Mouse (Mus musculus) midbrain, embryonic 16.5 days (tissue): ENCODE data around the gene Lrrc75b. TPM values are rescaled to one million over a fixed set of nuclear protein-coding genes. Genes with fewer than 3 reads are reported as not detected.
"Not testable (repeated sequence)": the region's sequence is repeated elsewhere in the genome, so short reads cannot be mapped to it uniquely, and the experiment has no call there.

Experiments used
- ATAC-seq: fragments of 200-750 bp; cut with Nextera tagmentation; 2 replicates; pipeline ENCODE4 v1.8.0; 2017; ENCODE audit warnings: moderate TSS enrichment
- H3K27ac ChIP-seq: fragments of 300-500 bp; sonication (generic); 2 replicates; pipeline ENCODE4 v1.5.1; 2014; ENCODE audit warnings: mild to moderate bottlenecking, low read length, mixed read lengths
- H3K27me3 ChIP-seq: fragments of 300-500 bp; sonication (generic); 2 replicates; pipeline ENCODE4 v1.6.1; 2014; ENCODE audit warnings: low read depth, low read length, mixed read lengths; ENCODE audit not compliant: control insufficient read depth, insufficient read depth
- H3K36me3 ChIP-seq: fragments of 300-500 bp; sonication (generic); 2 replicates; pipeline ENCODE4 v1.6.1; 2014; ENCODE audit warnings: mild to moderate bottlenecking, low read length, moderate library complexity, mixed read lengths; ENCODE audit not compliant: control insufficient read depth, insufficient read depth
- H3K4me1 ChIP-seq: fragments of 300-500 bp; sonication (generic); 2 replicates; pipeline ENCODE4 v1.6.1; 2014; ENCODE audit warnings: mild to moderate bottlenecking, low read length, mixed read lengths; ENCODE audit not compliant: control insufficient read depth, insufficient read depth
- H3K4me2 ChIP-seq: fragments of 300-500 bp; sonication (generic); 2 replicates; pipeline ENCODE4 v1.6.1; 2014; ENCODE audit warnings: mild to moderate bottlenecking, low read length, mixed read lengths
- H3K4me3 ChIP-seq: fragments of 300-500 bp; sonication (generic); 2 replicates; pipeline ENCODE4 v1.5.1; 2014; ENCODE audit warnings: low read depth, mild to moderate bottlenecking, low read length, moderate library complexity, mixed read lengths
- H3K9ac ChIP-seq: fragments of 300-500 bp; sonication (generic); 2 replicates; pipeline ENCODE4 v1.6.1; 2014; ENCODE audit warnings: low read depth, low read length, mixed read lengths
- H3K9me3 ChIP-seq: fragments of 300-500 bp; sonication (generic); replicated peaks from 2 replicates; pipeline ENCODE4 v1.6.1; 2014; ENCODE audit warnings: mild to moderate bottlenecking, low read length, mixed read lengths; ENCODE audit not compliant: control insufficient read depth, poor library complexity, severe bottlenecking
- WGBS: fragments of 180-500 bp; shearing (Covaris S2); extraction: QIAGEN DNeasy Blood & Tissue Kit; methylation state at CpG from one replicate; pipeline ENCODE4 v1.1.7; 2014; 5-methylcytosine and 5-hydroxymethylcytosine counted together
- polyA plus RNA-seq: library from polyadenylated mRNA; unstranded; fragments of >200 nt; fragmentation: Nextera tagmentation; extraction: Ambion mirVana; gene quantifications from 2 replicates; pipeline ENCODE4 v1.2.1, GENCODE M21; 2015

Lrrc75b gene
- polyA plus RNA-seq, 1 experiment from 2014 or later, result 44.7 TPM

DNA sequence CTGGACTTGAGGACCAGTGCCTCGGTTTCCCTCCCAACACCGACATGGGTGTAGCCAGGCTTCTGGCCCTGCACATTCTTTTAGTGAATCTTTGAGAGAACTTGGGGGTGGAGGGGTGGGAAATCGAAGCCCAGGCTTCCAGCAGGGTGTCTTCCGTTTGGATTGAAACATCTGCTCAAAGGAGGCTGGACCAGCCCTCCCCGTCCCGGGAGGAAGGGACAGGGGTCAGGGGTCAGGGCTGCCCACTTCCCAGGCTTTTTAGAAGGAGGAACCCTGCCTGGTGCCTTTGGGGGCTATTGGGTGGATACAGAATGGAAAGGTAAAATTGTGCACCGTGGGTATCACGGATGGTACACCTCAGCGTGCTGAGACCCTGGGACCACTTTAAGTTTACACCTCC lies 11.8 kb upstream of the Lrrc75b start:
- Histone ChIP-seq H3K9ac (no peak overlapping the region), H3K27me3 (no peaks in the 10 kb centered on the region), H3K9me3 (no peaks in the 10 kb centered on the region), H3K4me2 (no peak overlapping the region), H3K4me3 (no peak overlapping the region), H3K27ac (no peak overlapping the region), H3K36me3 (no peaks in the 10 kb centered on the region), H3K4me1 (no peaks in the 10 kb centered on the region)
- 44% methylated on average over 9 of the region's 9 CpGs for WGBS
- no peak for ATAC-seq

DNA sequence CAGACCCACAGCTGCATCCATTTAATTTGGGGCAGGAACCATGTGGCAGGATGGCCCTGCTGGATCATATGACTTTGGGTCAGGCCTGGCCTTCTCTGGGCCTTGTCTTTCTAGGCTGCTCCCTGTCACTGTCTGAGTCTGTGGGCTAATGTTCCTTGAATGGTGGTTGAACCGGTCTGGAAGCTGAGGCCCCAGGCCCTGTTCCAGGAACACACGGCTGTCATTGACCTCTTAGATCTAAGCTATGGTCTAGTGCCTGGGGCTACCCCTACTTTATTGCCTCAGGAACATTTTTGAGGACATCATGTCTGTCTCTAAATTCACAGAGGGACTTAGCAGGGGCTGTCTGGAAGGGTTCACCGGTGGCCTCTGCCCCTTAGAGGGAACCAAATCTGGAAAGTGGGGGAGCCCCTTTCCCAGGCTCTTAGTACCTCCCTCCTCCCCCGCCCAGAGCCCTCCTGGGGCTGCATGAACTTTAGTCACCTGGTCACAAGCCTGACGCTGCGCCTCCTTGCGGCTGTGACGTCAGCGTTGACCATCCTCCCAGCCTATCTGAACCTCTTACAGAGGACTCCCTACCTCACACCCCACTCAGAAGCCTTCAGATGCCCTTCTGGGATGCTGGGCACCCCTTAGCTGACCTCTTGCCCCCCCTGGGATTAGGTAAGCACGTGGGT lies 11.0 kb upstream of the Lrrc75b start:
- Histone ChIP-seq H3K4me1 (no peaks in the 10 kb centered on the region), H3K27ac (no peak overlapping the region), H3K4me3 (no peak overlapping the region), H3K27me3 (no peaks in the 10 kb centered on the region), H3K9ac (no peak overlapping the region), H3K36me3 (no peaks in the 10 kb centered on the region), H3K4me2 (no peak overlapping the region), H3K9me3 (no peaks in the 10 kb centered on the region)
- ATAC-seq, result no peak
- 31% methylated on average over 10 of the region's 10 CpGs for WGBS

DNA sequence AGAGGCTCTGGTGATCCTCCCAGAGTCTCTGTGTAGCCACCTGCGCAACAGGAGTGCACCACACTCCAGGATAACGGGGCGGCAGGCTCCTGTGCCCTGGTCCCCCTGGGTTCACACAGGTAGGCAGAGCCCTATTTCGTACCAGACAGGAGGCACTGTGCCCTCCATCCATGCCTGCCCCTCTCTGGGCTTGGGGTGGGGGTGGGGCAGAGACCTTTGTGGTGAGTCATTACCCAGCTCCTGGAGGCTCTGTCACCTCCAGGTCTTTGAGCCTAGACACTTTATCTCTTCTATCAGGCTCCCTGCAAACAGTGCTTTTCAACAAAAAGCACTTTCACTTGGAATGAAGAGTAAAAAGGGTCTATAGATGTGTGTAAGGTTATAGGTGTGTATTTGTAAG lies 8.7 kb upstream of the Lrrc75b start:
- H3K4me3 ChIP-seq, result no peak overlapping the region
- 17% methylated on average over 4 of the region's 4 CpGs for WGBS
- H3K9ac ChIP-seq, result no peak overlapping the region
- H3K27ac ChIP-seq, result no peak overlapping the region
- no peaks in the 10 kb centered on the region for H3K9me3 ChIP-seq
- ATAC-seq, result no peak
- H3K4me1 ChIP-seq, result no peaks in the 10 kb centered on the region
- no peaks in the 10 kb centered on the region for H3K36me3 ChIP-seq
- H3K4me2 ChIP-seq, result no peak overlapping the region
- H3K27me3 ChIP-seq, result no peaks in the 10 kb centered on the region

DNA sequence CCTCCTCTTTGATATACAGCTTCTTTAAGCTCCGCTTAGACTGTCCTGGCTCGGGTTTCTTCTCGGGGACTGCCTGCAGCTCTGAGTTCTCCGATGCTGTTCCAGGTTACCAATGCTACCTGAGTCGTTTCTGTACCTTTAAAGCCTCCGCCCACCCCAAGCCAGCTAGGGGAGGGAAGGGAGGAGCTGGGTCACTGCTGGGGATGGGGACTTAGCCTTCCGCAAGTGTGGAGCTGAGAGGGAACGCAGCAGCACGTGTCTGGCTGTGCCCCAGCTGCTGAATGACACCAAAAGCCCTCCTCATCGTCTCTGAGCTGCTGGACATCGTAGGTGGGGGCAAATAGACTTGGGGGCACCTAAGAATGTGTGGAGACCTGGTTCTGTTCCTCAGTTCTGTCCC lies 8.3 kb upstream of the Lrrc75b start:
- H3K9ac ChIP-seq, result no peak overlapping the region
- H3K36me3 ChIP-seq, result no peaks in the 10 kb centered on the region
- no peak overlapping the region for H3K4me2 ChIP-seq
- H3K4me1 ChIP-seq, result no peaks in the 10 kb centered on the region
- no peaks in the 10 kb centered on the region for H3K27me3 ChIP-seq
- H3K4me3 ChIP-seq, result no peak overlapping the region
- WGBS, result 7% methylated on average over 11 of the region's 11 CpGs
- ATAC-seq, result no peak
- H3K27ac ChIP-seq, result no peak overlapping the region
- H3K9me3 ChIP-seq, result no peaks in the 10 kb centered on the region

DNA sequence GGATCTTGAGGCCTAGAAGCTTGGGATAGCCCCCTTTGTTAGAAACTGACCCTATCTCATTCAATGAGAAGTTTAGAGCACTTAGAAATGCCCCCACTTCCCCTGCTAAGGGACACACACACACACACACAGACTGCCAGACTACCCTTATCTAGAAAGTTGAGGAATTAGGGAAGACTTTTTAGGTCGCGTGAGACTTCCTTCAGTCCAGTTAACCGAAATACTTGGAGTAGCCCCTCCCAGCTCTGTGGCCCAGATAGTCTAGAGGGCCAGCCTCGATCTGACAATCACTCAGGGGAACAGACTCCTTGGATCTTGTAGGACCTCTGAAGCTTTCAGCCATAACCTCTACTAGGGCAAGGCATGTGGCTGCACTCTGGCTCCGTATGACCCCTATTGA lies 7.9 kb upstream of the Lrrc75b start:
- Histone ChIP-seq H3K4me2 (no peak overlapping the region), H3K9ac (no peak overlapping the region), H3K4me1 (no peaks in the 10 kb centered on the region), H3K27me3 (no peaks in the 10 kb centered on the region), H3K9me3 (no peaks in the 10 kb centered on the region), H3K27ac (no peak overlapping the region), H3K4me3 (no peak overlapping the region), H3K36me3 (no peaks in the 10 kb centered on the region)
- 36% methylated on average over 5 of the region's 5 CpGs for WGBS
- no peak for ATAC-seq

DNA sequence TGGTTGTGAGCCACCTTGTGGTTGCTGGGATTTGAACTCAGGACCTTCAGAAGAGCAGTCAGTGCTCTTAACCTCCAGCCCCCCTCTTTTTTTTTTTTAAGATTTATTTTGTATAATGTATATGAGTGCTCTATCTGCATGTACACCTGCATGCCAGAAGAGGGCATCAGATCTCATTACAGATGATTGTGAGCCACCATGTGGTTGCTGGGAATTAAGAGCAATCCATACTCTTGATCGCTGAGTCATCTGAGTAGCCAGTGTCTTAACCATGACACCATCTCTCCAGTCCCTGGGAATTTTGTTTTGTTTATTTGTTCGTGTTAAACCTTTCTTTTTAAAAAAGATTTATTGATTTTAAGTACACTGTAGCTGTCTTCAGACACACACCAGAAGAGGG lies 6.6 kb upstream of the Lrrc75b start:
- not testable (repeated sequence) for ATAC-seq, H3K4me2 ChIP-seq, H3K9me3 ChIP-seq, H3K4me3 ChIP-seq, H3K4me1 ChIP-seq, H3K27me3 ChIP-seq, H3K9ac ChIP-seq, H3K36me3 ChIP-seq, H3K27ac ChIP-seq
- WGBS, result 87% methylated on average over 2 of the region's 2 CpGs

DNA sequence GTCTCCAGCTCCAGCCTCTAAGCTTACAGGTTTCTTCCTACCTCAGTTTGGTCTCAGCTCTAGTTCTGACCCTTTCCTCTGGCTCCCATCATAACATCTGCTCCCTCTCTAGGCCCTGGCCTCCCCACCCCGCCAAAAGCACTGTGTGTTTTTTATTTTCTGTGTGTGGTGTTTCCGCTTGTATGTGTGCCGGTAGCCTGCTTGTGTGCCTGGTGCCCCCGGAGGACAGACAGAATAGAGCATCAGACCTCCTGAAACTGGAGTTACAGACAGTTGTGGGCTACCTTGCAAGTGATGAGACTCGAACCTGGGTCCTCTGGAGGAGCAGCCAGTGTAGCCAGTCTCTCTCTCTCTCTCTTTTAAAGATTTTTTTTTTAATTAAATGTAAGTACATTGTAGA lies 6.2 kb upstream of the Lrrc75b start:
- 82% methylated on average over 5 of the region's 5 CpGs for WGBS
- ATAC-seq, result no peak

DNA sequence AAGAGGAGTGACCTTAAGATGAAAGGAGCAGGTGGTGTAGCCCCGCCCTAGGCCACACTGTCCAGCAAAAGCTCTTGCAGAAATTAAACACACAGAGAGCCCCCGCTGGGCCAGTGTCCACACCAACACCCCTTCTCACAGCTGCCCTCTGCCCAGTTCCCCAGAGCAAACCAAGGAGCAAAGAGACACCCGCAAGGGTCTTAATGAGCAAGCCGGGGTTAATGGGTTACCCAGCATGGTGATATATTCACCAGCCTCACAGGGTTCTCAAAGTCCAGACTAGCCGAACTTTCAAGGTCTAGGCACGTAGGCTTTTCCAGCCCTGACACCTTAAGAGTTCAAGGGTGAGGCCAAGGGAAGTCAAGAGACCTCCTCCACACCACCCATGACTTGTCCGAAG lies 5.8 kb upstream of the Lrrc75b start:
- Histone ChIP-seq H3K4me1 (peaks cover 5% of the 10 kb centered on the region; the same call in 1 of the 2 replicates), H3K36me3 (no peaks in the 10 kb centered on the region), H3K27ac (no peak overlapping the region), H3K27me3 (no peaks in the 10 kb centered on the region), H3K9ac (no peak overlapping the region), H3K4me3 (no peak overlapping the region), H3K4me2 (no peak overlapping the region), H3K9me3 (no peaks in the 10 kb centered on the region)
- WGBS, result 85% methylated on average over 7 of the region's 7 CpGs
- ATAC-seq, result no peak

More for the DNA sequence above, 6.2 kb upstream of the Lrrc75b start:
- H3K27me3 ChIP-seq, result no peaks in the 10 kb centered on the region
- peaks cover under 1% of the 10 kb centered on the region; the same call in 1 of the 2 replicates for H3K4me1 ChIP-seq
- H3K4me3 ChIP-seq, result no peak overlapping the region
- H3K36me3 ChIP-seq, result no peaks in the 10 kb centered on the region
- no peak overlapping the region for H3K27ac ChIP-seq
- H3K9me3 ChIP-seq, result no peaks in the 10 kb centered on the region
- H3K4me2 ChIP-seq, result no peak overlapping the region
- no peak overlapping the region for H3K9ac ChIP-seq

DNA sequence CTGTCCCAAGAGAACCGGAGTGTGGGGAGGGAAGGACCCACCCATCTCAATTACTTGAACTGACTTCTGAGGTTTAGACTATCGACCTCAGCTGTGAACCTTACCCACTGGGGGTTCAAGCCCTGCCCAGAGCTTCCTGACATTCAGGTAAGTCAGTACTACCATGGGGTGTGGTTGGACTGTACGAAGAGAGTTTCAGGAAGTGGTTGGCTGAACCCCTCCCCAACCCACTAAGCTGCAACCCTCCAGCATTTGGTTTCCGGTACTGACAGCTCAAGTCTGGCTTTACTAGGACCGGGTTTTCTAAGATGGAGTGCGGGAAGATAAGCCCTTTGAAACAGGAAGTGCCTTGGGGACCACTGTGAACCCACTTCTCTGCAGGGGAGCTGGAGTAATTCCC lies 5.3 kb upstream of the Lrrc75b start:
- no peaks in the 10 kb centered on the region for H3K36me3 ChIP-seq
- WGBS, result 77% methylated on average over 6 of the region's 6 CpGs
- no peaks in the 10 kb centered on the region for H3K27me3 ChIP-seq
- H3K9ac ChIP-seq, result no peak overlapping the region
- H3K4me2 ChIP-seq, result no peak overlapping the region
- no peak overlapping the region for H3K27ac ChIP-seq
- H3K9me3 ChIP-seq, result no peaks in the 10 kb centered on the region
- no peak for ATAC-seq
- no peak overlapping the region for H3K4me3 ChIP-seq
- H3K4me1 ChIP-seq, result peaks cover 9% of the 10 kb centered on the region; the same call in 1 of the 2 replicates
